Mouse (Mus musculus) c-Kit-positive CD71-positive TER-119-positive erythroid progenitor cells, embryonic 14.5 days (primary cell): ENCODE measurements around the gene Haao.

Experiments used
- DNase-seq: peaks from one replicate; pipeline ENCODE4 v3.0.0-alpha.2; 2013; ENCODE audit warnings: low spot score

Haao gene

DNA sequence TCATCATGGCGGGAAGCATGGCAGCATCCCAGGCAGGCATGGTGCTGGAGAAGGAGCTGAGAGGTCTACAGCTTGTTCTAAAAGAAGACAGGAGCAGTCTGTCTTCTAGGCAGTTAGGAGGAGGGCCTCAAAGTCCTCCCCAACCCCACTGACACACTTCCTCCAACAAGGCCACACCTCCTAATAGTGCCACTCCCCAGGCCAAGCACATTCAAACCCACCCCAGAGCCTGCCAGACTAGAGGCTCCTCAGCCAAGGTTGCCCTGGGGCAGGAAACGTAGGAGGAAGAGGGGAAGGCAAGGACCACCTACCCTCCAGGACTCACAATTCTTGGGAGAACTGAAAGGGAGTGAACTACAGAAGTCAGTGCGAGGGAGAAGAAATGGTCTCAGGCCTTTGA lies at the start of gene Haao:
TSS of gene Haao (minus strand) at position 149 of the 400 bp plus-strand sequence.
- no peak for DNase-seq

- no peak for DNase-seq
Observed at GRCm38 (mm10) chr17:83897361-83897799, 49.6 kb upstream of the Haao start.

- DNase-seq: peak; percentile 30
Observed at GRCm38 (mm10) chr17:83896723-83897122, 49.0 kb upstream of the Haao start.

- no peak for DNase-seq
Observed at GRCm38 (mm10) chr17:83895321-83895770, 47.6 kb upstream of the Haao start.

- DNase-seq: no peak
Observed at GRCm38 (mm10) chr17:83893134-83893533, 45.4 kb upstream of the Haao start.

- DNase-seq: no peak
Observed at GRCm38 (mm10) chr17:83891864-83892263, 44.1 kb upstream of the Haao start.

DNA sequence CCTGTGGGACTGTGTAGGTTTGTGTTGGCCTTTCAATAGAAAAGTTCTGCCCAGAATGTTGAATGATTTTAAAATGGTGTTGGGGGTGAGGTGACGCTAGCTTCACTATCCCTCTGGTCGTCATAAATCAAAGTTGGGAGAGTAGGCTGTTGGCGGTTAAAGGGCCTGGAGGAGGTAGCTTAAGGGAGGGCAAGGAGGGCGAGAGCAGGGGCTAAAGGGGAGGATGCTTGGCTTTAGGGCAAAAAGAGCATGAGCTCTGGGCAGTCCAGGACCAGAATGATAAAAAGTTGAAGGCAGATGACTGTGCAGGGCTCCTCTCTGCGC lies 42.6 kb upstream of the Haao start:
- DNase-seq: no peak

- DNase-seq: no peak
Observed at GRCm38 (mm10) chr17:83889691-83890372, 42.1 kb upstream of the Haao start.

DNA sequence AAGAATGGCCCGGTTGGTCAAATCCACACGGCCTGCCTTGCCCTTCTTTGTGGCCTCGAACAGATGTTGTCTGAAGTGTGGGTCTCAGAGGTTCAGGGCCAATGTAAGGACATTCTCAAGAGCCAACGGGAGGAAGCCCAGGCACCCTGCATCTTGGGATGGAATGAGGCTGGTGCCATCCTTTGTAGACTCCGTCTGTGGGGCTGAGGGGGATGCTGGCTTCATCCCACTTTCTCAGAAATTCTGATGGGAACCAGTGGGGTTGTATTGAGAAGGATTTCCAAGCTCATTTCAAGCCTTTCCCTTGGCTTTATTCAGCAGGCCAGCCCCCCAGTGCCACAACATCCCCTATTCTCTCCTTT lies 41.5 kb upstream of the Haao start:
- DNase-seq: no peak

GRCm38 (mm10) chr17:83887241-83887640 lies 39.5 kb upstream of the Haao start:
- no peak for DNase-seq

DNA sequence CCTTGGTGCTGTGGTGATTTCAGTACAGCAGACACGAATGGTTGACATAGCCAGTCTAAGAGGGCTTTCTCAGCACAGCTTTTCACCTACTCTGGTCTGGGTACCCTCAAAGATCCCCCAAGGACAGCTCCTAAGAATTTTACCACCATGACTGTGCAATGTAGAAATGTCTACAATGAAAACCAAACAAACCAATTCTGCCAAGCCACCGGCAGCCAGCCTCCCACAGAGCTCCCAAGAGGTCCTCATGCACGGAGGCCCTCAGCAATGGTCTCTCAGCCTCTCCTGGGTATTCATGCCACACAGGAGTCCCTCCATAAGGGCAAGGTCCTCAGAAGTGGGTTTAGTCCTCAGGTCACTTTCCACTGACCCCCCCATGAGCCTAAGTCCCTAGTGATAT lies 38.6 kb upstream of the Haao start:
- DNase-seq: no peak

DNA sequence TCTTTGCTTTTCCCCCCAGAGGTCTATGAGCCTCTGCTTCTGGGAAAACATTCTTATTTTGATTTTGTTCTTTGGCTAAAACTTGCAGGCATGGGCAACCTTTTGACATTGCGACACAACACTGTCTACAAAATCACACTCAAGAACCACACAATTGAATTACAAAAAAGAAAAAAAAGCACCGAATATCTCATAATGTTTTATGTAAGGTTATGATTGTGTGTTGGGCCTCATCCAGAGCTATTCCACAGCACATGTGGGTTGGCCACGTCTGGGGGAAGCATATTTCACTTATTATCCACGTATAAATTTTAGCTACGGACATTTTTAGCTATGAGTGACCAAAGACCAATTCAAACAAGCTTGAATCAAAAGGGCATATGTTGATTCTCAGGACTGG lies 38.0 kb upstream of the Haao start:
- DNase-seq: no peak

GRCm38 (mm10) chr17:83885021-83885582 lies 37.3 kb upstream of the Haao start:
- no peak for DNase-seq

GRCm38 (mm10) chr17:83882788-83883187 lies 35.0 kb upstream of the Haao start:
- DNase-seq: no peak

GRCm38 (mm10) chr17:83881071-83881470 lies 33.3 kb upstream of the Haao start:
- no peak for DNase-seq

GRCm38 (mm10) chr17:83880174-83880710 lies 32.5 kb upstream of the Haao start:
- DNase-seq: no peak

GRCm38 (mm10) chr17:83879631-83880030 lies 31.9 kb upstream of the Haao start:
- DNase-seq: no peak

GRCm38 (mm10) chr17:83874610-83875009 lies 26.8 kb upstream of the Haao start:
- no peak for DNase-seq

- DNase-seq: no peak
Observed at GRCm38 (mm10) chr17:83873363-83874141, 25.8 kb upstream of the Haao start.

GRCm38 (mm10) chr17:83872806-83873348 lies 25.1 kb upstream of the Haao start:
- peak; percentile 72 for DNase-seq

- no peak for DNase-seq
Observed at GRCm38 (mm10) chr17:83871354-83871753, 23.6 kb upstream of the Haao start.

DNA sequence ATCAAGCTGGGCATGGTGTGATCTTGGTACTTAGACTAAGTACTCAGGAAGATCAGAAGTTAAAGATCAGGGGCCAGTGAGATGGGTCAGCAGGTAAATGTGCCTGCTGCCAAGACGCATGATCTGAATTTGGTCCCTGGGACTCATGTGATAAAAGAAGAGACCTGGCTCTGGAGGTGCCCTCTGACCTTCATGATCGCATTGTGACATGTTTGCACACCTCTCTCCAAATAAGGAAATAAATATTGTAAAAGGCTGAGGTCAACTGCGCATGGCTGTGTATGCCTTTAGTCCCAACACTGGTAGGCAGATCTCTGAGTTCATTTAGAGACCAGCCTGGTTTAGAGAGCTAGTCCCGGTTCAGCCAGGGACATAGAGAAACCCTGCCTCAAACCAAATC lies 22.6 kb upstream of the Haao start:
- no peak for DNase-seq

GRCm38 (mm10) chr17:83866582-83866981 lies 18.8 kb upstream of the Haao start:
- DNase-seq: no peak
